Mouse (Mus musculus) heart, postnatal 25 days (tissue): ENCODE data around the gene Oaz1. TPM values are rescaled to one million over a fixed set of nuclear protein-coding genes. Genes with fewer than 3 reads are reported as not detected.

Experiments used
- DNase-seq: peaks from one replicate; pipeline ENCODE4 v3.0.0; 2022; ENCODE audit warnings: low spot score
- intact Hi-C: fragments of 180-260 bp; cut with DNase I; formaldehyde crosslinking; loops from one replicate; pipeline ENCODE4 v1.15.1; 2025
- total RNA-seq, 2 experiments: library from RNA; stranded (reverse); gene quantifications; 2 replicates each; pipeline ENCODE4 v1.2.3; 2021

The Oaz1 gene
- total RNA-seq, 2 experiments from 2014 or later: 883 to 894 TPM

GRCm38 (mm10) chr10:80841685-80842084 is 15.2 kb downstream of the Oaz1 start:
- intact Hi-C loops: no loop called here
- no peak for DNase-seq

- intact Hi-C loops: no loop called here
- no peak for DNase-seq
Observed at GRCm38 (mm10) chr10:80842334-80842733, 15.9 kb downstream of the Oaz1 start.

- intact Hi-C loops: no loop called here
Observed at GRCm38 (mm10) chr10:80843087-80843930, 16.9 kb downstream of the Oaz1 start.

DNA sequence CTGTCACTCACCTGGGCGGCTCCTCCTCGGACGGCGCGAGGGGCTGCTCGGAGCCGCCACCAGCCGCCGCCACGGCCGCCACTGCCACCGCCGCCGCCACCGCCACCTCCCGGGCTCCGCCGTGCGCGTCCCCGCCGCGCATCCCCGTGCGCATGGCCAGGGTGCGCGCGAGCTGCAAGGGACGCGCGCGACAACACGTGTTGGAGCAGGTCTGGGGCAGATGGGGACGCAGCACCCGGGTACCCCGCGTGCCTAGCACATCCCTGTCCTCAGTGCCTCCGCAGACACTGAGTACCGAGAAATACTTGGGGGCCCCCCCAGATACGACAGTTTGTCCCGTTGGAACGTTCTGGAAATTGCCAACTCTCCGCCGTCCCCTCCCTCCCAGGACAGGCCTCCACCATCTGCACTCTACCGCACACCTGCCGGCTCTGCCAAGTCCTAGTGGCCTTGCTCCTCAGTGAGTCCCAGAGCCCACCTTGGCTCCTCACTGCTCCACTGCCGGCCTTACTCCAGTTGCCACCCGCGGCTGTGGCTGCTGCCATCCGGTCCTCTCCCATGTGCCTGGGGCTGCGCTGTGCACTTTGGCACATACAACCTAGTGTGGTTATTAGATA is 17.6 kb downstream of the Oaz1 start, which contains the start of gene Lingo3:
TSS of gene Lingo3 (minus strand) at position 109 of the 617 bp plus-strand sequence.
- intact Hi-C loops: no loop called here
- DNase-seq: no peak

More at GRCm38 (mm10) chr10:80843087-80843930, 16.9 kb downstream of the Oaz1 start:
- DNase-seq: no peak

DNA sequence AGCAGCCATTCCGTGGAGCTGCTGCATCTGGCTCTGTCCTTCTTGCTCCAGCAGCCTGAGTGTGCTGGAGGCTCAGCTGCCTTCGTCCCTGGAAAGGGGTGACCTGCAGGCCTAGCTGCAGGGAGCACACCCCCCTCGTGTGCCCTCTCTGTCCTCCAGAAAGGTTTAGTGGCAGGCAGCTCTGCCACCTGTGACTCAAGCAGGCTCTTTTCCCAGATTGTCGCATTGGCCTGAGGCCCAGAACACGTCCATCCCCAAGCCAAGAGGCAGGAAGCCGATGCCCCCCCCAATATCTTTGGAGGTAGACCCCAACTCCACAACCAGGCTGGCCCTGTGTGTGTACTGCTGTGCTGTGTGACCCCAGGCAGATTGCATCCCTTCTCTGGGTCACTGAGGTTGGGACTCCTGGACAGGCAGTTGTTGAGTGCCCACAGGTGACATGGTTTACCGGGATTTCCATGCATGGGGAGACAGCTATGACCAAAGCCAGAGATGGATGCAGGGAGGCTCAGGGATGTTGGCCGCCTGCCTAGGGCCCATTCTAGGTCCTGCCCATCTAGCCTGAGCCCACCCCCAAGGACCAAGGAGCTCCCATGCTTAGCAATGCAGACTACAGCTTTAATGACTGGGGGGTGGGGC is 18.7 kb downstream of the Oaz1 start:
- no peak for DNase-seq

DNA sequence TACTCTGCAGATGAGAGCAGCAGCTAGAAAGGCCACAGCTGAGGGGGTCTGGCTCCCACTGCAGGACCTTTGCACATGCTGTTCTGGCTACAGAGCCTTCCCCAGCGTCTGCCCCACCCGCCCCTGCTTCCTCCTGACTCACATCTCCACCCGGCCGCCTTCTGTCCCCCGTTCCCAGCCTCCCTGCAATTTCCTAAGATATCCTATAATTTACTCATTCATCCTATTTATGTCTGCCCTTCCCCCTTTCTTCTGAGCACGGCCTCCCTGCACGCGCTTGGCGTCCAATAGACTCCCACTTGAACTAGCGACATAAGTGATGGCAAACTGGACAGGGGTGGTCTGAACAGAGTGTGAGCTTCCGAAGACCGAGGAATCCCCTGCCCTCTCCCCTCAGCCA is 19.3 kb downstream of the Oaz1 start:
- no peak for DNase-seq
- intact Hi-C loops: no loop called here

More for the DNA sequence above, 18.7 kb downstream of the Oaz1 start:
- intact Hi-C loops: no loop called here

DNA sequence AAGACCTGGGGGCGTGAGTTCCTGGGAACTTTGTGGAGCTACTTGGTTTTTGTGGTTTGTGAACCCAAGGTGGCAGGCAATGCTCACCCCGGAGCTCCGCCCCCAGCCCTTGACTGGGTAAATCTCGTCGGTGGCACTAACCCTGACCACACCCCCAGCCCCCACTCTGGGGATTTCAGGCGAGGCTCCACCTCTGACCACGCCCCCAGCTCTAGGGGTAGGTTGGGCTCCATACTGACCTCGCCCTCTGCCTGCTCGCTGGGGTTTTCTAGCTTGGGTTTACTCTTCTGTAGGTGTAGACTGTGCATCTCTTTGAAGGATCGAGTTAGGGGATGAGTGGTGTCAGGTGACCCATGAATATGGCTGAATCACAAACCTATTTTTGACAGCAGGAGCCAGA is 22.1 kb downstream of the Oaz1 start:
- intact Hi-C loops: no loop called here
- DNase-seq: no peak

GRCm38 (mm10) chr10:80854913-80855748 is 28.7 kb downstream of the Oaz1 start, which contains the start of the genes Lsm7 and Sppl2b:
TSS of gene Lsm7 (minus strand) at chr10:80855209.
TSS of gene Sppl2b (plus strand) at chr10:80855275.
- DNase-seq: peak; percentile 93
- intact Hi-C loops: no loop called here

- intact Hi-C loops: no loop called here
Observed at GRCm38 (mm10) chr10:80855749-80856073, 29.3 kb downstream of the Oaz1 start.

GRCm38 (mm10) chr10:80856267-80856666 is 29.8 kb downstream of the Oaz1 start:
- no peak for DNase-seq
- intact Hi-C loops: no loop called here

More at GRCm38 (mm10) chr10:80855749-80856073, 29.3 kb downstream of the Oaz1 start:
- no peak for DNase-seq

DNA sequence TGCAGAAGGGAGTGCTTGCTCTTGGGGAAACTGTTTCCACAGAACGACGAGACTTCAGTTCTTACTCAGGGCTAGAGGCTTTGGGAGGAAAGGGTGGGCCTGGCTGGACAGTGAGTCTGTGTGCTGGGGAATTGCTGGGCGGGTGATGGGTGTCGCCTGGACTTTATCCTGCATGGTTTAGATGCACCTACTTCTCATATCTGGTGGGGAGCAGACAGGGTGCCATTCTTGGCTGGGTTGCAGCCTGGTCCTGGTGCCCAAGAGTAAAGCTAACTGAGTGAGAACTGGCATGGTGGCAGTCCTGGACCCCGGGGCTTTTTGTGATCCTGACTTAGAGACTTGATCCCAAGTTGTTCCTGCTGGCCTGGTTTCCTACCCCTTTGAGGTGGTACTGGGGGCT is 30.5 kb downstream of the Oaz1 start:
- intact Hi-C loops: no loop called here
- no peak for DNase-seq

GRCm38 (mm10) chr10:80857386-80857785 is 30.9 kb downstream of the Oaz1 start:
- DNase-seq: no peak
- intact Hi-C loops: no loop called here

GRCm38 (mm10) chr10:80857848-80858247 is 31.4 kb downstream of the Oaz1 start:
- no peak for DNase-seq
- intact Hi-C loops: no loop called here

DNA sequence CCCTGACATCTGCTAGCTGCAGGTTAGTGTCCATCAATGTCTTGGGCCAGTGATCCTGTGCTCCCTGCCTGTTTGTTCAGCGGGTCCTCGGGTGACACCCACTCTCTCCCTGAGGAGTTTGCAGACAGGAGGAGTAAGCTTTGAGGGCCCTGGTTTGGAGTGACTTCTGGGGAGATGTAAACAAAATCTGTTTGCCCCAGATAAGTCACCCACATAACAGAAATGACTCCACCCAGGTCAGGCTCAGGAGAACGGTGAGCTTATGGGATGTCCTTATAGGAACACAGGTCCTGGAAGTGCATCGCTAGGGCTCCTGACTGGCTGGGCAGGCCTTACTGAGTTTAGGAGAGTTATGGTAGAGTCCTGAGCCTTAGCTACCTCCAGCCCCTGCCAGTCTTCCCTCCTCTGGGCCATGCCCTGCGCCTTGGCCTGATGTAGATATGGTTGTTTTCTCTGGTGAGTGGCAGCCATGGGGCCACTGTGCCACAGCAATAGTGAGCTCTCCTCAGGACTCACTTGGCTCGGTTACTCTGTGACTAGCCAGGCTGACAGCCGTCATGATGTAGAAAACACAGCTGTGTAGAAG is 32.0 kb downstream of the Oaz1 start:
- DNase-seq: no peak
- intact Hi-C loops: no loop called here

DNA sequence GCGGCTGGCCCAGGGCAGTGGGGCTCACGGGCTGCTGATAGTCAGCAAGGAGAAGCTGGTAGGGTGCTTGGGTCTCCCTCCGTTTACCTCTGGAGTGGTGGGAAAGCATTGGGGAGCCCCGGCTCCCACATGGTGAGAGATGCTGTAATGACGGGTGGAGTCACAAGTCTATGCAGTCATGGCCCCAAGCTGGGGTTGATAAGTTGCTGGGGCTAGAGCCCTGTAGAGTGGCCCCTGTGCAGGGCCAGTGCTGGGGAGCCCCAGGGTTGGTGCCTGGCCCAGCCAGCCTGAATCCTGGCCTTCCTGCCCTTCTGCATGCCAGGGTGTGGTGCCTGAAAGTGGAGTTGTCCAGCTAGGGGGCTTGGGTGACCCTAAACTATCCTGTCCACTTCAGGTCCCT is 35.8 kb downstream of the Oaz1 start:
- no peak for DNase-seq
- intact Hi-C loops: no loop called here

DNA sequence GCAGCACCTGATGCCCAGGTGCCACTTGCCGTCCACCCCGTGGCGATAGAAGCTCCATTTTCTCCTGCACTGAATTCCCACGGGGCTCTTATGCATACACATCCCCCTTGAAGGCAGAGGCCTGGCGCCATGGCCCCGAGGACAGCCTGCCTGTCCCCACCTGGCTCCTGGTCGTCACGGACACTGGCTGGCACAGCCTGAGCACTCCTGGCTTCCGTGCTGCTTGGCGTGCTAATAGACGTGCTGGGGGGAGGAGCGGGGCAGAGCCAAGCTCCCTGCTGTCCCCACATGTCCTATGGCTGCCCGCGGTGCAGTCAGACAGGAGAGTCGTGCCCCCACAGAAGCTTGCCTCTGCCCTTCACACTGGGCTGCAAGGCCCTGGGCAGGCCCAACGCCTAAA is 38.0 kb downstream of the Oaz1 start:
- intact Hi-C loops: no loop called here

DNA sequence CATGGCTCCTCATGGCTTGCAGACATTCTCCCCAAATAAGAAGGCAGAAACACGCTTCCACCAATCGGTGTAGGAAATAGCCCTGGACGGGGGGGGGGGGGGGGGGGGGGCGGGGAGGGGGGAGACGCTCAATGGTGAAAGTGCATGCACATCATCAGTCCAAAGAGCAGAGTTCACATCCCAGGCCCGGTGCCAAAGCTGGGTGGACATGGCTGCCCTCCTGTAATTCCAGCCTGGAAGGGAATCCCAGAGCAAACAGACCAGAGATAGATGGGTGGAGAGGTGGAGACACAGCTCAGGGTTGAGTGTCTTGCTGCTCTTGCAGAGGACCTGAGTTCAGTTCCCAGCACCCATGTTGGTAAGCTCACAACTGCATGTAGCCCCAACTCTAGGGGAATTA is 44.5 kb downstream of the Oaz1 start:
- no peak for DNase-seq
- intact Hi-C loops: no loop called here

More for the DNA sequence above, 38.0 kb downstream of the Oaz1 start:
- no peak for DNase-seq

DNA sequence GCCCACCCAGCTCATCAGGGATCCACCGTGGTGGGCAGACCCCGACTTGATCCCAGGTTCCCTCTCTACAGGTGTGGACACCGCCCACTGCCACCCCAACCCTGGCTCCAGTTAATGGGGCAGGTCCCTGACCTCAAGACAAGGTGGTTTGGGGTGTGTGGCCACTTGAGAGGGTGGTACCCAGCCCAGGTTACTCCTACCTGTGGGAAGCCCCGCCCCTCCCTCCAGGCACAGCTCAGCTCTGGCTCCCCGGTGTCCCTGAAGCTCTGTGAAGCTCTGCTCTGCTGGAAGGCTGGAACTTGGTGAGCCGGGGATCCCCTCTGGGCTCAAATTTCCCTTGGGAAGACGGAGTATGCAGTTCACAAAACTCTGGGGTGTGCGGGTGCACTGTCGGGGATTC is 45.1 kb downstream of the Oaz1 start, which contains the start of gene Tmprss9:
TSS of gene Tmprss9 (plus strand) at position 268 of the 400 bp plus-strand sequence.
- intact Hi-C loops: no loop called here
- no peak for DNase-seq

- intact Hi-C loops: no loop called here
Observed at GRCm38 (mm10) chr10:80874035-80874434, 47.6 kb downstream of the Oaz1 start.

More at GRCm38 (mm10) chr10:80874035-80874434, 47.6 kb downstream of the Oaz1 start:
- no peak for DNase-seq
